Comparison of ENCODE assay signal across 8 mouse cellular contexts in the genomic region with DNA sequence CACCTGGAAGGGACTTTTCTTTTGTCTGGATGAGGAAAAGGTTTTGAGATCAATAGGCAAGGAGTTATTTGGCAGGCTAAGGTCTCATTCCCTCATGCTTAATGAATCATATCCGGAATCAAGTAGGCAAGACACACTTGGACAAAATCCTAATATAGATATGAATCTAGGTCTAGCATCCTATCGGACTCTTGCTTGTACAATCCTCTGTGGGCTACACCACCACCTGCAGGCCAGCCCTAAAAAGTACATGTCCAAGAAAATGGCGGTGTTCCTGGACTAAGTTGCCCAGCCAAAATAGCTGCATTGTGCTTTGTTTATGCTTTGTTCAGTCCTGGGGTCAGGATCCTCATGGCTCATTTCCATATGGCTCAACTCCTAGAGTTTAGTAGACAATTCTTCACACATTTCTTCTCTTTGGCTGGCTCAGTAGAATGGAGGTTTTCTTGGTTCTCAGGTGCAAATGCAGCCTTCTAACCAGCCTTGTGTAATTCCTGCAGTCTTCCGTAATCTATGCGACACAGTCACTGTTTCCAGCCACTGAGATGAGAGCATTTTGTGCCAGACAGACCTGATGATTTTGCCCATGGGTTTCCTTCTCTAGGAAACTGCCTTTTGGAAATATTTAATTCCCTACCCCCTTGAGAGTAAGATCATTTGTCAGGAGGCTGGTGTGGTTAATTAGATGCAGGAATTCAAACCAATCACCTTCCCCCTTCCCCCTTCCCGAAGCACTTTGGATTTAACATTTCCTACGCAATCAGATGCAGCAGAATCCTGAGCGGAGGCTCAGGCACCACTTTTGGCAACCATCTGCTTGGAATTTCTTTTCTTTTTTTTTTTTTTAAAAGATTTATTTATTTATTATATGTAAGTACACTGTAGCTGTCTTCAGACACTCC.
A peak's percentile ranks its signal among the peaks of the same experiment; 100 is the strongest.
DNase-seq lines count a peak whose midpoint lies in the region; ATAC-seq and TF ChIP-seq lines count a peak whose summit lies in the region.

No protein-coding gene starts in this region.

- H3K27me3 ChIP-seq in embryonic facial prominence, embryonic 13.5 days: no peaks in the 10 kb centered on the region
- H3K27me3 ChIP-seq in hindbrain, embryonic 14.5 days (ENCODE audit: control insufficient read depth, insufficient read depth, low read length): no peaks in the 10 kb centered on the region
- no peaks in the 10 kb centered on the region for H3K27me3 ChIP-seq in limb, embryonic 14.5 days (ENCODE audit: control insufficient read depth, insufficient read depth, low read length)

- no peaks in the 10 kb centered on the region for H3K9me3 ChIP-seq in embryonic facial prominence, embryonic 13.5 days
- H3K9me3 ChIP-seq in hindbrain, embryonic 14.5 days (ENCODE audit: control insufficient read depth, low read length): no peaks in the 10 kb centered on the region
- H3K9me3 ChIP-seq in limb, embryonic 14.5 days (ENCODE audit: control insufficient read depth, low read length): no peaks in the 10 kb centered on the region

- peak overlapping the region; percentile 2; the same call in 1 of the 2 replicates for H3K4me2 ChIP-seq in embryonic facial prominence, embryonic 13.5 days
- no peak overlapping the region; the same call in 1 of the 2 replicates for H3K4me2 ChIP-seq in hindbrain, embryonic 14.5 days (replicated peaks)
- no peak overlapping the region for H3K4me2 ChIP-seq in limb, embryonic 14.5 days (replicated peaks; ENCODE audit: low read depth, low read length, severe bottlenecking)

- no peaks in the 10 kb centered on the region for H3K36me3 ChIP-seq in embryonic facial prominence, embryonic 13.5 days
- H3K36me3 ChIP-seq in hindbrain, embryonic 14.5 days (replicated peaks; ENCODE audit: control insufficient read depth, insufficient read depth): no peaks in the 10 kb centered on the region
- no peaks in the 10 kb centered on the region for H3K36me3 ChIP-seq in limb, embryonic 14.5 days (ENCODE audit: control insufficient read depth, insufficient read depth, low read length)

- DNase-seq in right cerebral cortex, adult 18-20 months: peak; percentile 51
- DNase-seq in right cerebral cortex, postnatal 36 days (ENCODE audit: low spot score in 2 of 2): no peak
- peak; percentile 63 for DNase-seq in adrenal gland, postnatal 25 days
- peak; percentile 66 for DNase-seq in hindbrain, embryonic 14.5 days (ENCODE audit: low spot score)
- DNase-seq in limb, embryonic 14.5 days (ENCODE audit: low spot score): peak; percentile 64
- DNase-seq in retina, adult 2 months (ENCODE audit: low read depth, low spot score): peak; percentile 23
- no peak for DNase-seq in frontal cortex, postnatal 10 days (ENCODE audit: low spot score in 2 of 2)

- no peak overlapping the region for H3K27ac ChIP-seq in embryonic facial prominence, embryonic 13.5 days
- peak overlapping the region; percentile 11; the same call in 1 of the 2 replicates for H3K27ac ChIP-seq in hindbrain, embryonic 14.5 days
- no peak overlapping the region for H3K27ac ChIP-seq in limb, embryonic 14.5 days (replicated peaks; ENCODE audit: low read depth, low read length)

- H3K9ac ChIP-seq in embryonic facial prominence, embryonic 13.5 days: no peak overlapping the region
- H3K9ac ChIP-seq in hindbrain, embryonic 14.5 days: no peak overlapping the region
- H3K9ac ChIP-seq in limb, embryonic 14.5 days (ENCODE audit: low read depth, low read length, severe bottlenecking): no peak overlapping the region

- WGBS in embryonic facial prominence, embryonic 13.5 days: 27% methylated on average over 8 of the region's 8 CpGs
- 32% methylated on average over 8 of the region's 8 CpGs for WGBS in hindbrain, embryonic 14.5 days
- 39% methylated on average over 8 of the region's 8 CpGs for WGBS in limb, embryonic 14.5 days

- H3K4me1 ChIP-seq in embryonic facial prominence, embryonic 13.5 days: peaks cover 21% of the 10 kb centered on the region
- H3K4me1 ChIP-seq in hindbrain, embryonic 14.5 days (replicated peaks; ENCODE audit: control insufficient read depth, insufficient read depth, low read length): 0 out of 2 replicates have a peak, but pooled peaks cover 4% of the 10 kb centered on the region
- H3K4me1 ChIP-seq in limb, embryonic 14.5 days (ENCODE audit: control insufficient read depth, insufficient read depth, low read length): 0 out of 2 replicates have a peak, but pooled peaks cover under 1% of the 10 kb centered on the region

- H3K4me3 ChIP-seq in embryonic facial prominence, embryonic 13.5 days: no peak overlapping the region
- no peak overlapping the region for H3K4me3 ChIP-seq in hindbrain, embryonic 14.5 days (replicated peaks; ENCODE audit: low read length)
- H3K4me3 ChIP-seq in limb, embryonic 14.5 days (replicated peaks; ENCODE audit: low read length): no peak overlapping the region

- ATAC-seq in embryonic facial prominence, embryonic 13.5 days (ENCODE audit: insufficient number of reproducible peaks, insufficient read depth, low FRiP score, low TSS enrichment, low read depth): no peak
- ATAC-seq in hindbrain, embryonic 14.5 days (ENCODE audit: low FRiP score): peak; percentile 34; the same call in 1 of the 2 replicates
- 0 out of 2 replicates have a peak, but pooled peaks have one; percentile 41 for ATAC-seq in limb, embryonic 14.5 days (ENCODE audit: low FRiP score, low read depth)

- no peak for TF ChIP-seq POLR2A in limb, embryonic 14.5 days (IDR thresholded peaks at IDR 0.05; ENCODE audit: borderline replicate concordance, extremely low read depth, insufficient read depth, insufficient read length)

Comparison
In these comparisons a context has a peak if more than half of its experiments do, and no peak if none do; other contexts are left out.
1. DNase-seq: peak in right cerebral cortex, adult 18-20 months (single experiment), adrenal gland, postnatal 25 days (single experiment), hindbrain, embryonic 14.5 days (single experiment), limb, embryonic 14.5 days (single experiment) and retina, adult 2 months (single experiment); none in right cerebral cortex, postnatal 36 days (0 of 2) and frontal cortex, postnatal 10 days (0 of 2).